Mouse (Mus musculus): Measurements from ENCODE around the gene Slc4a4.

DNA sequence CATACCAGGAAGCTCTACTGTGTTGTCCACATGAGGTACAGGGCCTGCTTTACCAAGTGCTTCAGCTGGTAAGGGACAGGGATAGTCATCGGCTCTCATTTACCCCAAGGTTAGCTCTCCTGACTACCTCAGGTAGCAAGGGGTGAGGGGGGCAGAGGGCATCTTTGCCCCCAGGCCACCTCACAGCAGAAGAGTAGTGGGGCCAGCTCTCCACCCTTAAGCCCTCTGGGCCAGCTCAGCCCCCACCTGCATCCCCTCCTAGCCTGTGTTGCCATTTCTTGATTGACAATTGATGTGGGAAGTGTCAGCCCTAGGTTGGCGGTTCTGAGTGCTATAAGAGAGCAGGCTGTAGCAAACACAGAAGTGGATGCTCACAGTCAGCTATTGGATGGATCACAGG is 23.8 kb upstream of the Slc4a4 start:
- TF ChIP-seq POLR2A (IDR thresholded peaks at IDR 0.05; ENCODE audit: insufficient read depth, low read length) (no peak), CTCF (IDR thresholded peaks at IDR 0.05; ENCODE audit: low read depth, low read length) (no peak)
